In genomic region chr10:78296371-78296770, GRCm38 (mm10) we compare ENCODE assay signal across 15 mouse cellular contexts. TPM values are rescaled to one million over a fixed set of nuclear protein-coding genes. Genes with fewer than 3 reads are reported as not detected.
DNase-seq lines count a peak whose midpoint lies in the region; ATAC-seq and TF ChIP-seq lines count a peak whose summit lies in the region.
"Had no signal": no experiment of that assay in that cellular context is flagged by ENCODE, and none has a peak within 500 bp of the region (broad histone marks: within the 10 kb centered on the region; RNA-seq: fewer than 3 reads in every experiment).

No protein-coding gene starts in this region.

- H3K9ac ChIP-seq in forebrain, embryonic 14.5 days (ENCODE audit: low read length) = no peak overlapping the region
- H3K9ac ChIP-seq: hindbrain, embryonic 12.5 days had no signal

- peaks cover 24% of the 10 kb centered on the region for H3K4me1 ChIP-seq in brown adipose tissue, adult 24 weeks (ENCODE audit: control insufficient read depth, insufficient read depth, insufficient read length, low read length)
- H3K4me1 ChIP-seq in forebrain, embryonic 14.5 days (ENCODE audit: control insufficient read depth, insufficient read depth, low read length) = no peaks in the 10 kb centered on the region
- H3K4me1 ChIP-seq: hindbrain, embryonic 12.5 days had no signal

- ATAC-seq in CD4-positive, CD25-positive, alpha-beta regulatory T cell, adult 4 months = no peak
- no peak for ATAC-seq in forebrain, embryonic 14.5 days
- ATAC-seq: midbrain, embryonic 16.5 days; Patski had no signal

- H3K4me3 ChIP-seq in layer of hippocampus, adult 2 months = no peak overlapping the region
- H3K4me3 ChIP-seq in brown adipose tissue, adult 24 weeks (ENCODE audit: insufficient read depth, low read depth, low read length) = peak overlapping the region; percentile 71
- no peak overlapping the region for H3K4me3 ChIP-seq in macrophage (ENCODE audit: inconsistent target)
- H3K4me3 ChIP-seq in forebrain, embryonic 14.5 days (ENCODE audit: low read depth, low read length) = no peak overlapping the region
- H3K4me3 ChIP-seq: hindbrain, embryonic 12.5 days had no signal

- no peak overlapping the region for H3K4me2 ChIP-seq in forebrain, embryonic 14.5 days (ENCODE audit: low read length)
- H3K4me2 ChIP-seq: heart, embryonic 11.5 days; hindbrain, embryonic 12.5 days; liver, embryonic 11.5 days had no signal

- peak; percentile 60 for DNase-seq in adrenal gland, adult 8-10 months
- no peak for DNase-seq in adrenal gland, postnatal 25 days
- no peak for DNase-seq in layer of hippocampus, adult 2 months (ENCODE audit: low spot score in 2 of 2)
- DNase-seq in layer of hippocampus, postnatal 10 days (ENCODE audit: low spot score in 2 of 2) = no peak
- no peak for DNase-seq in forebrain, embryonic 14.5 days (ENCODE audit: low spot score)
- DNase-seq: cerebellum, postnatal 36 days; gastrocnemius, postnatal 25 days had no signal

- peak overlapping the region; percentile 83; the same call in 1 of the 2 replicates for H3K27ac ChIP-seq in layer of hippocampus, adult 2 months
- H3K27ac ChIP-seq in brown adipose tissue, adult 24 weeks (replicated peaks; ENCODE audit: low read depth, low read length) = peak overlapping the region; percentile 98
- peak overlapping the region; percentile 96; the same call in 1 of the 2 replicates for H3K27ac ChIP-seq in macrophage
- H3K27ac ChIP-seq in forebrain, embryonic 14.5 days (ENCODE audit: low read depth, low read length) = no peak overlapping the region
- H3K27ac ChIP-seq: hindbrain, embryonic 12.5 days had no signal

- WGBS in macrophage (ENCODE audit: missing documents) = 83% methylated on average over 5 of the region's 5 CpGs
- 92% methylated on average over 5 of the region's 5 CpGs for WGBS in forebrain, embryonic 14.5 days

- H3K27me3 ChIP-seq in forebrain, embryonic 14.5 days (replicated peaks; ENCODE audit: control insufficient read depth, insufficient read depth, low read length) = no peaks in the 10 kb centered on the region
- H3K27me3 ChIP-seq: hindbrain, embryonic 12.5 days; Patski had no signal

- no peaks in the 10 kb centered on the region for H3K36me3 ChIP-seq in macrophage (ENCODE audit: inconsistent target)
- 0 out of 2 replicates have a peak, but pooled peaks cover 3% of the 10 kb centered on the region for H3K36me3 ChIP-seq in forebrain, embryonic 14.5 days (ENCODE audit: control insufficient read depth, insufficient read depth, low read length)
- H3K36me3 ChIP-seq: hindbrain, embryonic 12.5 days had no signal

- no peaks in the 10 kb centered on the region for H3K9me3 ChIP-seq in forebrain, embryonic 14.5 days (replicated peaks; ENCODE audit: control insufficient read depth, low read length)
- H3K9me3 ChIP-seq: hindbrain, embryonic 12.5 days had no signal

- H3K79me2 ChIP-seq in macrophage (ENCODE audit: inconsistent target) = peaks cover 21% of the 10 kb centered on the region; the same call in 1 of the 2 replicates

- TF ChIP-seq CTCF in layer of hippocampus, adult 2 months (conservative IDR thresholded peaks at IDR 0.05) = no peak

RNA-seq across cellular contexts. Expression of gene Trappc10, which starts 51.9 kb away (rescaled TPM):
- total RNA-seq in adrenal gland, adult 8-10 months (2022) = 10 to 100 TPM; 59.1 to 66.4 (median 60.2) TPM
- total RNA-seq in adrenal gland, postnatal 25 days (2021) = 53.0 and 56.6 TPM in 2 replicates
- total RNA-seq in layer of hippocampus, adult 2 months (2021) = 10 to 100 TPM; 83.4 to 84.1 TPM
- total RNA-seq in layer of hippocampus, postnatal 10 days (2021) = 10 to 100 TPM; 74.0 to 78.5 TPM
- polyA plus RNA-seq in brown adipose tissue, adult 24 weeks (2012; ENCODE audit: insufficient read depth, insufficient read length, missing spikeins) = 22.4 and 23.1 TPM in 2 replicates
- total RNA-seq in macrophage (2018; cell fraction: chromatin; rRNA removed) = 100 to 1,000 TPM in 12 of 26 experiments, 10 to 100 TPM in 14; 83.3 to 169 (median 98.1) TPM
- 10 to 100 TPM; 28.0 to 42.2 (median 35.7) TPM for total RNA-seq in macrophage (2018; cell fraction: cytosol; rRNA removed)
- 100 to 1,000 TPM in 1 of 26 experiments, 10 to 100 TPM in 25; 63.5 to 106 (median 71.1) TPM for total RNA-seq in macrophage (2018; cell fraction: nucleus; rRNA removed)
- 24.0 to 38.9 TPM (median 30.9 TPM) in 3 replicates for polyA plus RNA-seq in macrophage (2018)
- 1 to 10 TPM; 4.9 to 9.0 TPM for polyA plus RNA-seq in CD4-positive, CD25-positive, alpha-beta regulatory T cell, adult 4 months (2017; shearing (Covaris generic))
- 19.9 and 22.5 TPM in 2 replicates for polyA plus RNA-seq in forebrain, embryonic 14.5 days (2014; fragmentation: Nextera tagmentation; extraction: Ambion mirVana)

RNA-seq across cellular contexts. Expression of gene Agpat3, which starts 55.9 kb away (rescaled TPM):
- total RNA-seq in adrenal gland, adult 8-10 months (2022) = 100 to 1,000 TPM; 228 to 370 (median 267) TPM
- 334 and 362 TPM in 2 replicates for total RNA-seq in adrenal gland, postnatal 25 days (2021)
- 100 to 1,000 TPM; 207 to 216 TPM for total RNA-seq in layer of hippocampus, adult 2 months (2021)
- 100 to 1,000 TPM; 247 to 258 TPM for total RNA-seq in layer of hippocampus, postnatal 10 days (2021)
- 311 and 438 TPM in 2 replicates for polyA plus RNA-seq in brown adipose tissue, adult 24 weeks (2012; ENCODE audit: insufficient read depth, insufficient read length, missing spikeins)
- 100 to 1,000 TPM in 2 of 26 experiments, 10 to 100 TPM in 24; 13.8 to 114 (median 66.4) TPM for total RNA-seq in macrophage (2018; cell fraction: chromatin; rRNA removed)
- total RNA-seq in macrophage (2018; cell fraction: cytosol; rRNA removed) = 100 to 1,000 TPM in 2 of 26 experiments, 10 to 100 TPM in 24; 41.1 to 103 (median 63.1) TPM
- 100 to 1,000 TPM in 1 of 26 experiments, 10 to 100 TPM in 25; 21.5 to 104 (median 52.8) TPM for total RNA-seq in macrophage (2018; cell fraction: nucleus; rRNA removed)
- polyA plus RNA-seq in macrophage (2018) = 38.9 to 84.2 TPM (median 49.8 TPM) in 3 replicates
- 100 to 1,000 TPM in 1 of 2 experiments, 10 to 100 TPM in 1; 94.4 to 115 TPM for polyA plus RNA-seq in CD4-positive, CD25-positive, alpha-beta regulatory T cell, adult 4 months (2017; shearing (Covaris generic))
- 46.0 and 63.2 TPM in 2 replicates for polyA plus RNA-seq in forebrain, embryonic 14.5 days (2014; fragmentation: Nextera tagmentation; extraction: Ambion mirVana)
